Mouse (Mus musculus) lung, embryonic 15.5 days (tissue): ENCODE data around the gene Nfatc2ip. TPM values are rescaled to one million over a fixed set of nuclear protein-coding genes. Genes with fewer than 3 reads are reported as not detected.

Experiments
- microRNA-seq: library from miRNA; unstranded; fragments of <30 nt; microRNA quantifications from one replicate; pipeline ENCODE4, GENCODE M21; 2016
- polyA plus RNA-seq: library from polyadenylated mRNA; unstranded; fragments of >200 nt; fragmentation: Nextera tagmentation; extraction: Ambion mirVana; gene quantifications from 2 replicates; pipeline ENCODE4 v1.2.1, GENCODE M21; 2015

Nfatc2ip gene
- polyA plus RNA-seq, 1 experiment from 2014 or later: 3.3 TPM

Small RNAs within 50 kb of the gene (microRNA-seq; reads per million reads assigned to microRNA genes)
- gene Mir7058: not detected

Other genes starting within 250 kb of the Nfatc2ip start
- gene Xpo6, start 196.2 kb downstream of the Nfatc2ip start, polyA plus RNA-seq: 39.4 and 44.5 TPM in 2 replicates
- gene Sbk1, start 124.1 kb downstream of the Nfatc2ip start, polyA plus RNA-seq: 28.7 and 32.3 TPM in 2 replicates
- gene Lat, start 27.2 kb downstream of the Nfatc2ip start, polyA plus RNA-seq: 2.4 and 9.0 TPM in 2 replicates
- 52.3 and 53.2 TPM in 2 replicates for gene Spns1, start 19.3 kb downstream of the Nfatc2ip start, polyA plus RNA-seq
- gene Cd19, start 18.2 kb upstream of the Nfatc2ip start, polyA plus RNA-seq: not detected in 2 replicates
- 35.4 and 37.6 TPM in 2 replicates for gene Rabep2, start 32.0 kb upstream of the Nfatc2ip start, polyA plus RNA-seq
- gene Atp2a1, start 66.4 kb upstream of the Nfatc2ip start, polyA plus RNA-seq: 1.3 and 2.8 TPM in 2 replicates
- gene Sh2b1, start 78.7 kb upstream of the Nfatc2ip start, polyA plus RNA-seq: 45.6 and 46.8 TPM in 2 replicates
- gene Tufm, start 90.6 kb upstream of the Nfatc2ip start, polyA plus RNA-seq: 125 and 127 TPM in 2 replicates
- 47.7 and 54.1 TPM in 2 replicates for gene Atxn2l, start 106.7 kb upstream of the Nfatc2ip start, polyA plus RNA-seq
- gene Eif3c, start 169.7 kb upstream of the Nfatc2ip start, polyA plus RNA-seq: 176 and 186 TPM in 2 replicates
- gene Apobr, start 188.2 kb upstream of the Nfatc2ip start, polyA plus RNA-seq: 1.1 and 1.5 TPM in 2 replicates
- gene Cln3, start 189.1 kb upstream of the Nfatc2ip start, polyA plus RNA-seq: 27.7 and 27.9 TPM in 2 replicates
- gene Il27, start 198.2 kb upstream of the Nfatc2ip start, polyA plus RNA-seq: not detected in 2 replicates
- 23.4 and 30.0 TPM in 2 replicates for gene Nupr1, start 234.1 kb upstream of the Nfatc2ip start, polyA plus RNA-seq